In genomic region chr1:160061321-160061720, GRCm38 (mm10) we compare ENCODE assay signal across 11 mouse cellular contexts. TPM values are rescaled to one million over a fixed set of nuclear protein-coding genes. Genes with fewer than 3 reads are reported as not detected.
DNase-seq lines count a peak whose midpoint lies in the region; ATAC-seq and TF ChIP-seq lines count a peak whose summit lies in the region.
"Had no signal": no experiment of that assay in that cellular context is flagged by ENCODE, and none has a peak within 500 bp of the region (broad histone marks: within the 10 kb centered on the region; RNA-seq: fewer than 3 reads in every experiment).

No protein-coding gene starts in this region.

- no peak for DNase-seq in heart, adult 8-10 months (ENCODE audit: low spot score)
- DNase-seq in G1E (ENCODE audit: low spot score): peak; percentile 5
- DNase-seq in adrenal gland, postnatal 14 days: no peak
- DNase-seq: forebrain, postnatal 0 days; layer of hippocampus, adult 9-11 months had no signal

- no peaks in the 10 kb centered on the region for H3K9me3 ChIP-seq in heart, embryonic 11.5 days (replicated peaks; ENCODE audit: control insufficient read depth, low read length)
- no peaks in the 10 kb centered on the region for H3K9me3 ChIP-seq in G1E (replicated peaks)
- no peaks in the 10 kb centered on the region for H3K9me3 ChIP-seq in liver, embryonic 16.5 days (replicated peaks; ENCODE audit: control insufficient read depth, low read length)
- H3K9me3 ChIP-seq in hindbrain, embryonic 12.5 days (replicated peaks): no peaks in the 10 kb centered on the region
- H3K9me3 ChIP-seq: embryonic facial prominence, embryonic 13.5 days had no signal

- no peak overlapping the region for H3K4me3 ChIP-seq in heart, embryonic 11.5 days (ENCODE audit: low read depth, low read length)
- H3K4me3 ChIP-seq in G1E (ENCODE audit: low read depth, low read length): peak overlapping the region; percentile 8; the same call in 1 of the 2 replicates
- H3K4me3 ChIP-seq in liver, embryonic 16.5 days (ENCODE audit: low read depth, low read length): peak overlapping the region; percentile 28
- H3K4me3 ChIP-seq in hindbrain, embryonic 12.5 days: no peak overlapping the region
- H3K4me3 ChIP-seq: embryonic facial prominence, embryonic 13.5 days had no signal

- H3K4me2 ChIP-seq in heart, embryonic 11.5 days: no peak overlapping the region
- H3K4me2 ChIP-seq in liver, embryonic 16.5 days (ENCODE audit: low read depth, low read length): peak overlapping the region; percentile 61
- no peak overlapping the region for H3K4me2 ChIP-seq in hindbrain, embryonic 12.5 days (replicated peaks)
- H3K4me2 ChIP-seq: embryonic facial prominence, embryonic 13.5 days had no signal

- 68% methylated on average over 5 of the region's 5 CpGs for whole genome bisulfite sequencing in heart, embryonic 11.5 days (ENCODE audit: insufficient replicate concordance)
- 15% methylated on average over 5 of the region's 5 CpGs for WGBS in liver, embryonic 16.5 days (ENCODE audit: insufficient replicate concordance)
- WGBS in hindbrain, embryonic 12.5 days: 85% methylated on average over 5 of the region's 5 CpGs

- no peaks in the 10 kb centered on the region for H3K27me3 ChIP-seq in heart, embryonic 11.5 days (ENCODE audit: control insufficient read depth, insufficient read depth, low read length)
- peaks cover 8% of the 10 kb centered on the region for H3K27me3 ChIP-seq in G1E (ENCODE audit: insufficient read depth, low read length)
- H3K27me3 ChIP-seq in liver, embryonic 16.5 days (ENCODE audit: control insufficient read depth, insufficient read depth, low read depth, low read length): no peaks in the 10 kb centered on the region
- no peaks in the 10 kb centered on the region for H3K27me3 ChIP-seq in hindbrain, embryonic 12.5 days
- H3K27me3 ChIP-seq: embryonic facial prominence, embryonic 13.5 days had no signal

- TF ChIP-seq CTCF in G1E (IDR thresholded peaks at IDR 0.05; ENCODE audit: low read depth, low read length): no peak

- peaks cover 8% of the 10 kb centered on the region; the same call in 1 of the 2 replicates for H3K4me1 ChIP-seq in heart, embryonic 11.5 days (ENCODE audit: control insufficient read depth, insufficient read depth, low read length)
- H3K4me1 ChIP-seq in G1E (ENCODE audit: insufficient read depth, low read depth, low read length): peaks cover 32% of the 10 kb centered on the region
- H3K4me1 ChIP-seq in liver, embryonic 16.5 days (ENCODE audit: control insufficient read depth, low read depth, low read length): peaks cover 54% of the 10 kb centered on the region
- H3K4me1 ChIP-seq in hindbrain, embryonic 12.5 days: no peaks in the 10 kb centered on the region
- H3K4me1 ChIP-seq: embryonic facial prominence, embryonic 13.5 days had no signal

- peak; percentile 79 for ATAC-seq in heart, embryonic 11.5 days (replicated peaks; ENCODE audit: insufficient number of reproducible peaks, low FRiP score, low TSS enrichment)
- peak; percentile 82 for ATAC-seq in G1E (ENCODE audit: extremely low read depth, insufficient number of reproducible peaks, low FRiP score, poor library complexity, severe bottlenecking)
- ATAC-seq in erythroblast, adult 5-6 weeks (replicated peaks; ENCODE audit: low FRiP score, poor library complexity, severe bottlenecking): peak; percentile 84
- ATAC-seq in liver, embryonic 16.5 days (ENCODE audit: low read depth): peak; percentile 98
- no peak for ATAC-seq in cerebellum, adult (ENCODE audit: insufficient number of reproducible peaks, low FRiP score, low TSS enrichment)
- ATAC-seq in hindbrain, embryonic 12.5 days (ENCODE audit: low FRiP score): no peak
- ATAC-seq: forebrain, postnatal 0 days had no signal

- H3K36me3 ChIP-seq in heart, embryonic 11.5 days (ENCODE audit: control insufficient read depth, insufficient read depth, low read length): no peaks in the 10 kb centered on the region
- H3K36me3 ChIP-seq in G1E (replicated peaks): no peaks in the 10 kb centered on the region
- no peaks in the 10 kb centered on the region for H3K36me3 ChIP-seq in liver, embryonic 16.5 days (ENCODE audit: control insufficient read depth, insufficient read depth)
- no peaks in the 10 kb centered on the region for H3K36me3 ChIP-seq in hindbrain, embryonic 12.5 days
- H3K36me3 ChIP-seq: embryonic facial prominence, embryonic 13.5 days had no signal

- H3K9ac ChIP-seq in heart, embryonic 11.5 days (ENCODE audit: low read depth, low read length): no peak overlapping the region
- peak overlapping the region; percentile 26 for H3K9ac ChIP-seq in liver, embryonic 16.5 days (ENCODE audit: low read depth, low read length)
- H3K9ac ChIP-seq in hindbrain, embryonic 12.5 days: no peak overlapping the region
- H3K9ac ChIP-seq: embryonic facial prominence, embryonic 13.5 days; forebrain, postnatal 0 days had no signal

- H3K27ac ChIP-seq in heart, embryonic 11.5 days (ENCODE audit: low read depth, low read length): peak overlapping the region; percentile 50; the same call in 1 of the 2 replicates
- H3K27ac ChIP-seq in liver, embryonic 16.5 days (ENCODE audit: low read length): peak overlapping the region; percentile 94
- H3K27ac ChIP-seq in hindbrain, embryonic 12.5 days: no peak overlapping the region
- H3K27ac ChIP-seq: embryonic facial prominence, embryonic 13.5 days had no signal

RNA-seq across cellular contexts. Expression of gene 4930523C07Rik, which starts 17.1 kb away (rescaled TPM):
- 13.3 and 15.0 TPM in 2 replicates for polyA plus RNA-seq in heart, embryonic 11.5 days (2014; fragmentation: Nextera tagmentation; extraction: Ambion mirVana)
- 10 to 100 TPM; 19.6 to 23.7 (median 20.2) TPM for total RNA-seq in heart, adult 8-10 months (2022)
- total RNA-seq in G1E (2014; fragmentation: Nextera tagmentation): 15.9 TPM in 1 of 2 replicates, not detected in the other
- total RNA-seq in G1E (2017): 0.23 and 0.33 TPM in 2 replicates
- not detected in 2 replicates for polyA plus RNA-seq in G1E (2012)
- 11.7 and 14.2 TPM in 2 replicates for total RNA-seq in erythroblast, adult 5-6 weeks (2015; ENCODE audit: low replicate concordance)
- 30.2 and 31.4 TPM in 2 replicates for total RNA-seq in erythroblast, adult 5-6 weeks (2017; ENCODE audit: low replicate concordance)
- polyA plus RNA-seq in liver, embryonic 16.5 days (2015; fragmentation: Nextera tagmentation; extraction: Ambion mirVana): 23.8 and 26.8 TPM in 2 replicates
- 3.5 and 5.4 TPM in 2 replicates for polyA plus RNA-seq in hindbrain, embryonic 12.5 days (2016; fragmentation: Nextera tagmentation; extraction: Ambion mirVana)
- total RNA-seq in adrenal gland, postnatal 14 days (2021): 24.5 and 39.8 TPM in 2 replicates

Comparison
In these comparisons a context has a peak if more than half of its experiments do, and no peak if none do; other contexts are left out.
1. ATAC-seq: peak in heart, embryonic 11.5 days (single experiment), G1E (single experiment), erythroblast, adult 5-6 weeks (single experiment) and liver, embryonic 16.5 days (single experiment); none in cerebellum, adult (single experiment) and hindbrain, embryonic 12.5 days (single experiment).
2. H3K4me3 ChIP-seq: peak in G1E (single experiment) and liver, embryonic 16.5 days (single experiment); none in heart, embryonic 11.5 days (single experiment) and hindbrain, embryonic 12.5 days (single experiment).